Mouse (Mus musculus): ENCODE measurements around the gene Lias. TPM values are rescaled to one million over a fixed set of nuclear protein-coding genes. Genes with fewer than 3 reads are reported as not detected.

Lias gene
- polyA plus RNA-seq, 1 experiment = 47.0 TPM

GRCm38 (mm10) chr5:65444981-65445380, 53.7 kb downstream of the Lias start:
- TF ChIP-seq POLR2A (IDR thresholded peaks at IDR 0.05; ENCODE audit: borderline replicate concordance, insufficient read depth, low read length) = no peak
- TF ChIP-seq CTCF (IDR thresholded peaks at IDR 0.05; ENCODE audit: borderline replicate concordance, insufficient read depth, low read depth, low read length) = no peak
- Histone ChIP-seq H3K4me1 (ENCODE audit: control insufficient read depth, insufficient read depth, low read length) (peaks cover 5% of the 10 kb centered on the region; the same call in 1 of the 2 replicates), H3K27ac (ENCODE audit: insufficient read depth, low read length) (no peak overlapping the region), H3K27me3 (ENCODE audit: control insufficient read depth, insufficient read depth, low read length) (no peaks in the 10 kb centered on the region), H3K4me3 (replicated peaks; ENCODE audit: insufficient read depth, low read depth, low read length) (no peak overlapping the region)
- WGBS = 12% methylated on average over 3 of the region's 6 CpGs
- no peak for DNase-seq

- H3K27me3 ChIP-seq (ENCODE audit: control insufficient read depth, insufficient read depth, low read length) = no peaks in the 10 kb centered on the region
- no peak overlapping the region for H3K4me3 ChIP-seq (replicated peaks; ENCODE audit: insufficient read depth, low read depth, low read length)
- peaks cover 5% of the 10 kb centered on the region; the same call in 1 of the 2 replicates for H3K4me1 ChIP-seq (ENCODE audit: control insufficient read depth, insufficient read depth, low read length)
- no peak overlapping the region for H3K27ac ChIP-seq (ENCODE audit: insufficient read depth, low read length)
- 66% methylated on average over 2 of the region's 2 CpGs for WGBS
- TF ChIP-seq CTCF (IDR thresholded peaks at IDR 0.05; ENCODE audit: borderline replicate concordance, insufficient read depth, low read depth, low read length) (no peak), POLR2A (IDR thresholded peaks at IDR 0.05; ENCODE audit: borderline replicate concordance, insufficient read depth, low read length) (no peak)
- DNase-seq = no peak
These were observed 55.5 kb downstream of the Lias start for GRCm38 (mm10) chr5:65446756-65447155.

- H3K27me3 ChIP-seq (ENCODE audit: control insufficient read depth, insufficient read depth, low read length) = no peaks in the 10 kb centered on the region
- TF ChIP-seq CTCF (IDR thresholded peaks at IDR 0.05; ENCODE audit: borderline replicate concordance, insufficient read depth, low read depth, low read length) (no peak), POLR2A (IDR thresholded peaks at IDR 0.05; ENCODE audit: borderline replicate concordance, insufficient read depth, low read length) (no peak)
- peak; percentile 85 to 94 for DNase-seq
These were observed 56.5 kb downstream of the Lias start for GRCm38 (mm10) chr5:65447826-65448225.

DNA sequence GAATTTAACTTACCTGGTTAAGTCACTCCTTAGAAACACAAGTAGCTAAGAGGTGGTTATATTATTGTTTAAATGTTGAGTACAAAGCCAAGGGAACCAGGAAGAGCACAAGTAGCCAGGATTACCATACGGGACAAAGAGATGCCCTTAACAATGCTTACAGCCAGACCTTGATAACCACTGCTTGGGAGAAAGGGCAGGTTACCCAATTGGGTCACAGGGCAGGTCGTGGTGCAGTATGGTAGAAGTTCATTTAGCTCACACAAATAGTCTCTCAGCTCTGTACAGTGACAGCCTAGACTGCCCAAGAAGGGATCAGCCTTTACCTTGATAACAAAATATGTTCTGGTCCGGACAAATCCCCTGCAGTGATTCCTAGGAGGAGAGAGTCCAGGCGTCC, 57.6 kb downstream of the Lias start:
- DNase-seq = no peak
- no peak for TF ChIP-seq POLR2A (IDR thresholded peaks at IDR 0.05; ENCODE audit: borderline replicate concordance, insufficient read depth, low read length)
- no peak for TF ChIP-seq CTCF (IDR thresholded peaks at IDR 0.05; ENCODE audit: borderline replicate concordance, insufficient read depth, low read depth, low read length)
- Histone ChIP-seq H3K4me3 (replicated peaks; ENCODE audit: insufficient read depth, low read depth, low read length) (no peak overlapping the region), H3K4me1 (ENCODE audit: control insufficient read depth, insufficient read depth, low read length) (peaks cover 5% of the 10 kb centered on the region; the same call in 1 of the 2 replicates), H3K27ac (ENCODE audit: insufficient read depth, low read length) (peak overlapping the region; percentile 62; the same call in 1 of the 2 replicates), H3K27me3 (ENCODE audit: control insufficient read depth, insufficient read depth, low read length) (no peaks in the 10 kb centered on the region)
- WGBS = 88% methylated on average over 4 of the region's 4 CpGs

More at GRCm38 (mm10) chr5:65447826-65448225, 56.5 kb downstream of the Lias start:
- peaks cover 5% of the 10 kb centered on the region; the same call in 1 of the 2 replicates for H3K4me1 ChIP-seq (ENCODE audit: control insufficient read depth, insufficient read depth, low read length)
- no peak overlapping the region for H3K27ac ChIP-seq (ENCODE audit: insufficient read depth, low read length)
- WGBS = 22% methylated on average over 2 of the region's 2 CpGs
- no peak overlapping the region for H3K4me3 ChIP-seq (replicated peaks; ENCODE audit: insufficient read depth, low read depth, low read length)

DNA sequence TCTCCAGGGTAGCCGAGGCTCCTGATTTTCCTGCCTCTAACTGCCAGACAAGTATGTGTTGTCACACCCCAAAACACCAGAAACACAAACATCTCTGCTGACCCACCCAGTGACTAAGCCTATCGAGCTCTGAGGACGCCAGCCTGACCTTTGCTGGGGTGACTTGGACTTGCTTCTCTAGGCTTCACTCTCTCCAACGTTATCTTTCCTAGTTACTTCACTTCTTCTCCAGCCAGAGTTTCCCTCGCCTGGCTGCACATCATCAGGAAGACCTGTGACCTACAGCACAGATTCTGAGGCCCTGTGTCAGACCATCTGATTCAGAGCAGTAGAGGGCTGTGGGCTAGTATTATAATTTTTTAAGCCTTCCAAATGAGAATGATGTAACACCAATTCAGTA, 63.5 kb downstream of the Lias start:
- no peak for DNase-seq
- TF ChIP-seq CTCF (IDR thresholded peaks at IDR 0.05; ENCODE audit: borderline replicate concordance, insufficient read depth, low read depth, low read length) (no peak), POLR2A (IDR thresholded peaks at IDR 0.05; ENCODE audit: borderline replicate concordance, insufficient read depth, low read length) (no peak)
- no peak overlapping the region for H3K4me3 ChIP-seq (replicated peaks; ENCODE audit: insufficient read depth, low read depth, low read length)
- no peaks in the 10 kb centered on the region for H3K4me1 ChIP-seq (ENCODE audit: control insufficient read depth, insufficient read depth, low read length)
- 80% methylated on average over 5 of the region's 5 CpGs for WGBS
- H3K27me3 ChIP-seq (ENCODE audit: control insufficient read depth, insufficient read depth, low read length) = no peaks in the 10 kb centered on the region
- no peak overlapping the region for H3K27ac ChIP-seq (ENCODE audit: insufficient read depth, low read length)

DNA sequence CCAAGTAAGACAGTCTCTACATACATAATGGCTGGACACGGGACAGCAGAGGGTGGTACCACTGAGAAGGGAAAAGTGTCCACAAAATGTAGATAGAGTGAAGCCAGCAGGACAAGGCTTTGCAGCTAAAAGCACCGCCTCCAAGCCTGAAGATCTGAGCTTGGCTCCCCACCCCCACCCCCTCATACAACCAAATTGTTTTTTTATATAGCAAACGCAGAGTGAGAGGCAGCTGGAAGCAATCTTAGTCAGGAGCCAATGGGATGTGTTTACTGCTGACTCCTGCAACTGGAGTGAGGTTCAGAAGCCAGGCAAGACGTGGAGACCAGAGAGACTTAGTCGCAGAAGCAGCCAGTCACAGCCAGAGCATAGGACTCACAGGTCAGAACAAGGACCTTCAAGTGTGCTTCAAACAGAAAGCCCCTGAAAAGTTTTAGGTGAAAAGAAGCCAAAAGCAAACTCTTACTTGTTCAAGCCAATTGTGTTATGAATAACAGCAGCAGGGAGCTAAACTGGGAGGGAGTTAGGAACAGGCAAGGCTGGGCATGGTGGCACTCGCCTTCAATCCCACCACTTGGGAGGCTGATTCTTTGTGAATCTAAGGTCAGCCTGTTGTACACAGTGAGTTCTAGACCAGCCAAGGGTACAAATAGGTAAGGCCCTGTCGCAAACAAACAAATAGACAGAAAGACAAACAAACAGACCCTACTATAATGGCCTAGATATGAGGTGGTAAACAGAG, 66.0 kb downstream of the Lias start:
- Histone ChIP-seq H3K4me3 (replicated peaks; ENCODE audit: insufficient read depth, low read depth, low read length) (no peak overlapping the region), H3K27me3 (ENCODE audit: control insufficient read depth, insufficient read depth, low read length) (no peaks in the 10 kb centered on the region), H3K27ac (ENCODE audit: insufficient read depth, low read length) (no peak overlapping the region; the same call in 1 of the 2 replicates), H3K4me1 (ENCODE audit: control insufficient read depth, insufficient read depth, low read length) (peaks cover 6% of the 10 kb centered on the region; the same call in 1 of the 2 replicates)
- WGBS = 72% methylated on average over 7 of the region's 7 CpGs
- TF ChIP-seq CTCF (IDR thresholded peaks at IDR 0.05; ENCODE audit: borderline replicate concordance, insufficient read depth, low read depth, low read length) = no peak
- TF ChIP-seq POLR2A (IDR thresholded peaks at IDR 0.05; ENCODE audit: borderline replicate concordance, insufficient read depth, low read length) = no peak
- no peak for DNase-seq

DNA sequence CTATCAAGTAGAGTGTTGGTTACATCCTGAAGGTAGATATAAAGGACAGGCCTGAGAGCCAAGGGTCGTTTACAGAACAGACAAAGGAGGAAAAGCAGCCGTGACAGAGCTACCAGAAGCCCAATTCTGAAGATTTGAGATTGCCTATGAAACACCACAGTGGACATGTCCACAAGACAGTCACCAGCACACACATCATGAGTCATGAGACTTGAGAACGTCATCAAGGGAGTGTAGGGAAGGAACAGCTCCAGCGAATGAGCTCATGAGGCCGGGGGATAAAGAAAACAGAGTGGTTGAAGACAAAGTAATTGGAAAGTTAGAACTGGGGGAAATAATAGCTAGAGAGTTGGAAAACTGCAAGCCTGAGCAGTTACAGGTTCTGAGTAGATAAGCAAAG, 66.5 kb downstream of the Lias start:
- Histone ChIP-seq H3K27me3 (ENCODE audit: control insufficient read depth, insufficient read depth, low read length) (no peaks in the 10 kb centered on the region), H3K27ac (ENCODE audit: insufficient read depth, low read length) (no peak overlapping the region), H3K4me1 (ENCODE audit: control insufficient read depth, insufficient read depth, low read length) (peaks cover 6% of the 10 kb centered on the region; the same call in 1 of the 2 replicates), H3K4me3 (replicated peaks; ENCODE audit: insufficient read depth, low read depth, low read length) (no peak overlapping the region)
- WGBS = 82% methylated on average over 5 of the region's 5 CpGs
- no peak for DNase-seq
- TF ChIP-seq POLR2A (IDR thresholded peaks at IDR 0.05; ENCODE audit: borderline replicate concordance, insufficient read depth, low read length) (no peak), CTCF (IDR thresholded peaks at IDR 0.05; ENCODE audit: borderline replicate concordance, insufficient read depth, low read depth, low read length) (no peak)

GRCm38 (mm10) chr5:65459454-65459853, 68.2 kb downstream of the Lias start:
- H3K27me3 ChIP-seq (ENCODE audit: control insufficient read depth, insufficient read depth, low read length) = no peaks in the 10 kb centered on the region
- peaks cover 6% of the 10 kb centered on the region; the same call in 1 of the 2 replicates for H3K4me1 ChIP-seq (ENCODE audit: control insufficient read depth, insufficient read depth, low read length)
- peak in 1 of 2 experiments; percentile 62 for DNase-seq
- TF ChIP-seq CTCF (IDR thresholded peaks at IDR 0.05; ENCODE audit: borderline replicate concordance, insufficient read depth, low read depth, low read length) (no peak), POLR2A (IDR thresholded peaks at IDR 0.05; ENCODE audit: borderline replicate concordance, insufficient read depth, low read length) (no peak)
- no peak overlapping the region for H3K4me3 ChIP-seq (replicated peaks; ENCODE audit: insufficient read depth, low read depth, low read length)
- H3K27ac ChIP-seq (ENCODE audit: insufficient read depth, low read length) = peak overlapping the region; percentile 26; the same call in 1 of the 2 replicates
- WGBS = 32% methylated on average over 3 of the region's 3 CpGs

Other genes with a start within 250 kb of the Lias start
- 14.3 and 15.4 TPM in 2 replicates for gene Wdr19, start 191.8 kb upstream of the Lias start, polyA plus RNA-seq (2012; rRNA removed)
- 23.8 and 25.7 TPM in 2 replicates for gene Rfc1, start 55.8 kb upstream of the Lias start, polyA plus RNA-seq (2012; rRNA removed)
- gene Klb, start 43.2 kb upstream of the Lias start, polyA plus RNA-seq (2012; rRNA removed) = 0.23 and 0.29 TPM in 2 replicates
- gene Rpl9, start 53 bp upstream of the Lias start, polyA plus RNA-seq (2012; rRNA removed) = 431 and 479 TPM in 2 replicates
- 26.1 and 27.3 TPM in 2 replicates for gene Ugdh, start 44.5 kb downstream of the Lias start, polyA plus RNA-seq (2012; rRNA removed)
- gene Gm43552, start 101.3 kb downstream of the Lias start, polyA plus RNA-seq (2012; rRNA removed) = 0.86 TPM in 1 of 2 replicates, not detected in the other
- gene Smim14, start 145.7 kb downstream of the Lias start, polyA plus RNA-seq (2012; rRNA removed) = 132 and 147 TPM in 2 replicates
- gene Ube2k, start 145.7 kb downstream of the Lias start, polyA plus RNA-seq (2012; rRNA removed) = 99.9 and 110 TPM in 2 replicates

All from cerebellum, adult 2 months (tissue).